ENCODE assay signal across 29 mouse cellular contexts in the genomic region with DNA sequence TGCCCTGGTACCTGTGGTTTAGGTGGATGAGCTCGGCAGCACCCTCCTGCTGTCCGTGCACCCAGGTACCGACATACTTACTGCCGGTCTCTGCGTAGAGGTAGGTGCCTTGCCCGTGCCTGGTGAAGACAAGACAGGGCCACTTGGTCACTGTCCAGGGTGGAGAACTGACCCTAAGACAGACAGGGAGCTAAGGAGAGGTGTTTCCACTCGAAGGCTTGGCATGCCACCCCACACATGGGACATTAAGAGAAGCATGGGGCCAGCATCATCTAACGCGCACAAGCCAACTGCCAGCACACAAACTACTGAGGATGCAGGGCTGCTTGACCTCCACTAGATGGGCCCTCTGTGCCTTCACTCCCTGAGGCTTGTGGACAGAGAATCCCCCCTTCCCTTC. TPM values are rescaled to one million over a fixed set of nuclear protein-coding genes. Genes with fewer than 3 reads are reported as not detected.
DNase-seq lines count a peak whose midpoint lies in the region; ATAC-seq and TF ChIP-seq lines count a peak whose summit lies in the region.
"Had no signal": no experiment of that assay in that cellular context is flagged by ENCODE, and none has a peak within 500 bp of the region (broad histone marks: within the 10 kb centered on the region; RNA-seq: fewer than 3 reads in every experiment).

No protein-coding gene starts in this region.

- in situ Hi-C loops in ES-E14 (cut with MboI; ENCODE audit: low sequenced_read_pairs in 2 of 2, unreplicated experiment in 2 of 2) = no loop called here

- H3K27ac ChIP-seq in liver, postnatal 0 days (ENCODE audit: low read depth) = peak overlapping the region; percentile 75; the same call in 1 of the 2 replicates
- H3K27ac ChIP-seq in liver, embryonic 12.5 days = no peak overlapping the region
- peak overlapping the region; percentile 91 for H3K27ac ChIP-seq in ES-E14 (ENCODE audit: insufficient read depth, low read depth, low read length, poor library complexity, severe bottlenecking)
- no peak overlapping the region for H3K27ac ChIP-seq in stomach, postnatal 0 days (replicated peaks)
- no peak overlapping the region for H3K27ac ChIP-seq in lung, postnatal 0 days (ENCODE audit: low read length)
- H3K27ac ChIP-seq: embryonic facial prominence, embryonic 12.5 days; embryonic facial prominence, embryonic 15.5 days; heart, adult 2 months; heart, embryonic 10.5 days; heart, embryonic 13.5 days; hindbrain, embryonic 13.5 days; intestine, embryonic 15.5 days had no signal

- H3K4me1 ChIP-seq in liver, postnatal 0 days (ENCODE audit: insufficient read depth) = peaks cover 17% of the 10 kb centered on the region
- peaks cover 9% of the 10 kb centered on the region; the same call in 1 of the 2 replicates for H3K4me1 ChIP-seq in liver, embryonic 12.5 days
- peaks cover 3 to 30% of the 10 kb centered on the region in 2 experiments for H3K4me1 ChIP-seq in ES-E14 (ENCODE audit: control insufficient read depth in 2 of 2, insufficient read depth in 2 of 2, low read length in 2 of 2, poor library complexity in 1 of 2)
- no peaks in the 10 kb centered on the region for H3K4me1 ChIP-seq in stomach, postnatal 0 days (replicated peaks; ENCODE audit: control insufficient read depth, insufficient read depth)
- no peaks in the 10 kb centered on the region for H3K4me1 ChIP-seq in lung, postnatal 0 days (ENCODE audit: insufficient read depth, low read depth, low read length)
- H3K4me1 ChIP-seq: hindbrain, embryonic 13.5 days had no signal

- peak; percentile 16 to 39 for DNase-seq in adrenal gland, adult (ENCODE audit: inconsistent age in 2 of 2, low spot score in 1 of 2)
- no peak for DNase-seq in adrenal gland, postnatal 4 days (ENCODE audit: low spot score in 2 of 2)
- no peak for DNase-seq in liver, postnatal 0 days
- DNase-seq in ES-E14 (ENCODE audit: low read depth, low spot score) = no peak
- no peak for DNase-seq in stomach, postnatal 0 days (ENCODE audit: low spot score)
- no peak for DNase-seq in cerebellum, adult 11-12 months
- no peak for DNase-seq in lung, postnatal 0 days (ENCODE audit: low spot score)
- DNase-seq: adrenal gland, adult 8-10 months; adrenal gland, postnatal 36 days; cerebellum, adult 18-20 months; cerebellum, adult 9-10 months; cerebellum, postnatal 14 days; forebrain, postnatal 0 days; gastrocnemius, postnatal 25 days; heart, adult 2 months; heart, postnatal 14 days; kidney, adult 11 months had no signal

- no peak overlapping the region for H3K4me3 ChIP-seq in liver, postnatal 0 days (ENCODE audit: low read depth, low read length)
- H3K4me3 ChIP-seq in liver, embryonic 12.5 days = no peak overlapping the region
- H3K4me3 ChIP-seq in ES-E14 (ENCODE audit: insufficient read depth in 1 of 2, low read depth in 1 of 2, low read length in 2 of 2, poor library complexity in 1 of 2, severe bottlenecking in 1 of 2) = no peak overlapping the region
- no peak overlapping the region for H3K4me3 ChIP-seq in stomach, postnatal 0 days (ENCODE audit: low read depth, low read length)
- no peak overlapping the region for H3K4me3 ChIP-seq in lung, postnatal 0 days (ENCODE audit: low read depth, low read length)
- H3K4me3 ChIP-seq: embryonic facial prominence, embryonic 12.5 days; embryonic facial prominence, embryonic 15.5 days; heart, adult 2 months; heart, embryonic 10.5 days; heart, embryonic 13.5 days; hindbrain, embryonic 13.5 days; intestine, embryonic 15.5 days had no signal

- no peak for TF ChIP-seq EP300 in liver, postnatal 0 days (IDR thresholded peaks at IDR 0.05; ENCODE audit: low read depth)
- TF ChIP-seq EP300 in stomach, postnatal 0 days (optimal IDR thresholded peaks at IDR 0.05) = no peak
- TF ChIP-seq EP300 in lung, postnatal 0 days (IDR thresholded peaks at IDR 0.05) = no peak

- 81% methylated on average over 9 of the region's 9 CpGs for WGBS in liver, postnatal 0 days (ENCODE audit: insufficient replicate concordance)
- 83% methylated on average over 9 of the region's 9 CpGs for WGBS in liver, embryonic 12.5 days (ENCODE audit: insufficient replicate concordance)
- 86% methylated on average over 9 of the region's 9 CpGs for WGBS in stomach, postnatal 0 days
- WGBS in lung, postnatal 0 days = 88% methylated on average over 9 of the region's 9 CpGs

- H3K36me3 ChIP-seq in liver, postnatal 0 days (replicated peaks; ENCODE audit: insufficient read depth, low read length) = no peaks in the 10 kb centered on the region
- H3K36me3 ChIP-seq in liver, embryonic 12.5 days = no peaks in the 10 kb centered on the region
- no peaks in the 10 kb centered on the region for H3K36me3 ChIP-seq in ES-E14 (ENCODE audit: control insufficient read depth, insufficient read depth, low read length, poor library complexity, severe bottlenecking)
- H3K36me3 ChIP-seq in stomach, postnatal 0 days (ENCODE audit: control insufficient read depth, insufficient read depth, low read length) = no peaks in the 10 kb centered on the region
- H3K36me3 ChIP-seq in lung, postnatal 0 days (ENCODE audit: insufficient read depth, low read length) = no peaks in the 10 kb centered on the region
- H3K36me3 ChIP-seq: embryonic facial prominence, embryonic 12.5 days; embryonic facial prominence, embryonic 15.5 days; heart, embryonic 10.5 days; heart, embryonic 13.5 days; hindbrain, embryonic 13.5 days; intestine, embryonic 15.5 days had no signal

- no peak overlapping the region for H3K9ac ChIP-seq in liver, postnatal 0 days (replicated peaks)
- H3K9ac ChIP-seq in liver, embryonic 12.5 days = no peak overlapping the region
- H3K9ac ChIP-seq in ES-E14 (ENCODE audit: insufficient read depth, low read depth, low read length, poor library complexity, severe bottlenecking) = no peak overlapping the region
- no peak overlapping the region for H3K9ac ChIP-seq in stomach, postnatal 0 days (ENCODE audit: low read length)
- H3K9ac ChIP-seq in lung, postnatal 0 days (replicated peaks; ENCODE audit: low read depth) = no peak overlapping the region
- H3K9ac ChIP-seq: embryonic facial prominence, embryonic 12.5 days; embryonic facial prominence, embryonic 15.5 days; forebrain, postnatal 0 days; heart, embryonic 13.5 days; hindbrain, embryonic 13.5 days; intestine, embryonic 15.5 days had no signal

- no peak overlapping the region for H3K4me2 ChIP-seq in liver, postnatal 0 days (ENCODE audit: low read depth, low read length)
- no peak overlapping the region for H3K4me2 ChIP-seq in liver, embryonic 12.5 days
- H3K4me2 ChIP-seq in stomach, postnatal 0 days (replicated peaks; ENCODE audit: low read depth) = no peak overlapping the region
- no peak overlapping the region for H3K4me2 ChIP-seq in lung, postnatal 0 days (replicated peaks; ENCODE audit: low read depth, low read length)
- H3K4me2 ChIP-seq: embryonic facial prominence, embryonic 12.5 days; embryonic facial prominence, embryonic 15.5 days; heart, embryonic 13.5 days; hindbrain, embryonic 13.5 days; intestine, embryonic 15.5 days had no signal

- TF ChIP-seq CTCF in liver, postnatal 0 days (IDR thresholded peaks at IDR 0.05; ENCODE audit: low read depth) = 0 out of 2 replicates have a peak, but pooled peaks have one; percentile 4
- no peak for TF ChIP-seq CTCF in stomach, postnatal 0 days (IDR thresholded peaks at IDR 0.05; ENCODE audit: low read depth)
- TF ChIP-seq CTCF in lung, postnatal 0 days (IDR thresholded peaks at IDR 0.05) = no peak

- no peaks in the 10 kb centered on the region for H3K27me3 ChIP-seq in liver, postnatal 0 days (ENCODE audit: insufficient read depth, low read length)
- H3K27me3 ChIP-seq in liver, embryonic 12.5 days (replicated peaks) = no peaks in the 10 kb centered on the region; the same call in 1 of the 2 replicates
- H3K27me3 ChIP-seq in stomach, postnatal 0 days (ENCODE audit: control insufficient read depth, insufficient read depth, low read length) = no peaks in the 10 kb centered on the region
- H3K27me3 ChIP-seq in lung, postnatal 0 days (replicated peaks; ENCODE audit: insufficient read depth, low read length) = no peaks in the 10 kb centered on the region
- H3K27me3 ChIP-seq: embryonic facial prominence, embryonic 12.5 days; embryonic facial prominence, embryonic 15.5 days; heart, embryonic 13.5 days; intestine, embryonic 15.5 days; Patski had no signal

- H3K9me3 ChIP-seq in liver, postnatal 0 days (ENCODE audit: low read length) = no peaks in the 10 kb centered on the region
- no peaks in the 10 kb centered on the region for H3K9me3 ChIP-seq in liver, embryonic 12.5 days (replicated peaks)
- H3K9me3 ChIP-seq in ES-E14 (ENCODE audit: control insufficient read depth, insufficient read depth, low read depth, low read length) = no peaks in the 10 kb centered on the region
- H3K9me3 ChIP-seq in stomach, postnatal 0 days (ENCODE audit: control insufficient read depth, low read length) = no peaks in the 10 kb centered on the region
- no peaks in the 10 kb centered on the region for H3K9me3 ChIP-seq in lung, postnatal 0 days (ENCODE audit: low read length)
- H3K9me3 ChIP-seq: embryonic facial prominence, embryonic 12.5 days; embryonic facial prominence, embryonic 15.5 days; heart, embryonic 10.5 days; heart, embryonic 13.5 days; hindbrain, embryonic 13.5 days; intestine, embryonic 15.5 days had no signal

- ATAC-seq in liver, postnatal 0 days = no peak
- ATAC-seq in liver, embryonic 12.5 days = no peak
- ATAC-seq in stomach, postnatal 0 days (ENCODE audit: low FRiP score, low TSS enrichment) = peak; percentile 16; the same call in 1 of the 2 replicates
- no peak for ATAC-seq in lung, postnatal 0 days
- ATAC-seq: forebrain, embryonic 14.5 days; forebrain, postnatal 0 days; hindbrain, embryonic 16.5 days; Patski had no signal

RNA-seq across cellular contexts. Expression of gene Rsph1, which starts 11.4 kb away (rescaled TPM):
- 1 to 10 TPM; 5.5 TPM for total RNA-seq in adrenal gland, postnatal 4 days (2021)
- polyA plus RNA-seq in liver, postnatal 0 days (2015; fragmentation: Nextera tagmentation; extraction: Ambion mirVana) = 0.90 and 1.0 TPM in 2 replicates
- polyA plus RNA-seq in liver, embryonic 12.5 days (2016; fragmentation: Nextera tagmentation; extraction: Ambion mirVana) = 0.25 and 0.32 TPM in 2 replicates
- total RNA-seq in ES-E14 (2012; rRNA removed) = 1.4 and 1.9 TPM in 2 replicates
- polyA plus RNA-seq in stomach, postnatal 0 days (2015; fragmentation: Nextera tagmentation; extraction: Ambion mirVana) = 0.87 and 0.99 TPM in 2 replicates
- 21.4 and 25.2 TPM in 2 replicates for polyA plus RNA-seq in lung, postnatal 0 days (2015; fragmentation: Nextera tagmentation; extraction: Ambion mirVana)

RNA-seq across cellular contexts. Expression of gene Slc37a1, which starts 20.8 kb away (rescaled TPM):
- 10 to 100 TPM; 14.2 to 14.9 TPM for total RNA-seq in adrenal gland, postnatal 4 days (2021)
- polyA plus RNA-seq in liver, postnatal 0 days (2015; fragmentation: Nextera tagmentation; extraction: Ambion mirVana) = 4.3 and 4.5 TPM in 2 replicates
- 4.4 and 5.4 TPM in 2 replicates for polyA plus RNA-seq in liver, embryonic 12.5 days (2016; fragmentation: Nextera tagmentation; extraction: Ambion mirVana)
- total RNA-seq in ES-E14 (2012; rRNA removed) = 37.5 and 64.8 TPM in 2 replicates
- 14.7 and 16.6 TPM in 2 replicates for polyA plus RNA-seq in stomach, postnatal 0 days (2015; fragmentation: Nextera tagmentation; extraction: Ambion mirVana)
- polyA plus RNA-seq in lung, postnatal 0 days (2015; fragmentation: Nextera tagmentation; extraction: Ambion mirVana) = 25.2 and 33.9 TPM in 2 replicates

RNA-seq across cellular contexts. Expression of gene Ubash3a, which starts 58.2 kb away (rescaled TPM):
- under 1 TPM; 0.11 to 0.23 TPM for total RNA-seq in adrenal gland, postnatal 4 days (2021)
- 4.2 and 4.6 TPM in 2 replicates for polyA plus RNA-seq in liver, postnatal 0 days (2015; fragmentation: Nextera tagmentation; extraction: Ambion mirVana)
- 23.2 and 25.6 TPM in 2 replicates for polyA plus RNA-seq in liver, embryonic 12.5 days (2016; fragmentation: Nextera tagmentation; extraction: Ambion mirVana)
- total RNA-seq in ES-E14 (2012; rRNA removed) = 6.7 and 11.2 TPM in 2 replicates
- polyA plus RNA-seq in stomach, postnatal 0 days (2015; fragmentation: Nextera tagmentation; extraction: Ambion mirVana) = 0.13 and 0.18 TPM in 2 replicates
- polyA plus RNA-seq in lung, postnatal 0 days (2015; fragmentation: Nextera tagmentation; extraction: Ambion mirVana) = 0.11 and 0.38 TPM in 2 replicates
- total RNA-seq: gastrocnemius, adult 8-10 months had no signal
- polyA plus RNA-seq: forebrain, embryonic 14.5 days; forebrain, postnatal 0 days; frontal cortex, adult 2 months; hindbrain, embryonic 16.5 days had no signal

Comparison
In these comparisons a context has a peak if more than half of its experiments do, and no peak if none do; other contexts are left out.
1. DNase-seq: peak in adrenal gland, adult (2 of 2); none in adrenal gland, postnatal 4 days (0 of 2), liver, postnatal 0 days (single experiment), ES-E14 (single experiment), stomach, postnatal 0 days (single experiment), cerebellum, adult 11-12 months (single experiment) and lung, postnatal 0 days (single experiment).
2. H3K27ac ChIP-seq: peak in liver, postnatal 0 days (single experiment) and ES-E14 (single experiment); none in liver, embryonic 12.5 days (single experiment), stomach, postnatal 0 days (single experiment) and lung, postnatal 0 days (single experiment).
3. RNA of gene Rsph1, which starts 11.4 kb away (polyA plus RNA-seq): 21.4 to 25.2 TPM in lung, postnatal 0 days; 0.90 to 1.0 TPM in liver, postnatal 0 days, 0.87 to 0.99 TPM in stomach, postnatal 0 days and 0.25 to 0.32 TPM in liver, embryonic 12.5 days; every median in the first group is over 10 times any median in the second.